Comparison of ENCODE assay signal across 1 mouse cellular context in genomic region chr9:96491810-96492209, GRCm38 (mm10).
TF ChIP-seq lines count a peak whose summit lies in the region.

No protein-coding gene starts in this region.

TF ChIP-seq in CH12.LX, 34 proteins besides CTCF, POLR2A, EP300 and RAD21 (continued from another document):
- peak; percentile 41; the same call in 1 of the 2 replicates for TF ChIP-seq ZC3H11A (IDR thresholded peaks at IDR 0.05; ENCODE audit: low read depth, low read length)
- TF ChIP-seq NRF1 (IDR thresholded peaks at IDR 0.05; ENCODE audit: low read depth, low read length), result peak; percentile 39
